Mouse (Mus musculus) lung, embryonic 16.5 days (tissue): ENCODE data around the gene Rptor. TPM values are rescaled to one million over a fixed set of nuclear protein-coding genes. Genes with fewer than 3 reads are reported as not detected.

Source experiments
- ATAC-seq: fragments of 200-750 bp; cut with Nextera tagmentation; 2 replicates; pipeline ENCODE4 v1.8.0; 2017; ENCODE audit warnings: low read depth, mild to moderate bottlenecking, moderate library complexity
- H3K27ac ChIP-seq: fragments of 300-500 bp; sonication (generic); 2 replicates; pipeline ENCODE4 v1.5.1; 2014; ENCODE audit warnings: mild to moderate bottlenecking, control low read depth, low read length
- H3K27me3 ChIP-seq: fragments of 300-500 bp; sonication (generic); 2 replicates; pipeline ENCODE4 v1.6.1; 2014; ENCODE audit warnings: low read depth, low read length, mixed read lengths; ENCODE audit not compliant: control insufficient read depth, insufficient read depth
- H3K36me3 ChIP-seq: fragments of 300-500 bp; sonication (generic); 2 replicates; pipeline ENCODE4 v1.6.1; 2014; ENCODE audit warnings: low read length; ENCODE audit not compliant: control insufficient read depth, insufficient read depth
- H3K4me1 ChIP-seq: fragments of 300-500 bp; sonication (generic); replicated peaks from 2 replicates; pipeline ENCODE4 v1.6.1; 2014; ENCODE audit warnings: low read length, mixed read lengths; ENCODE audit not compliant: control insufficient read depth, insufficient read depth
- H3K4me2 ChIP-seq: fragments of 300-500 bp; sonication (generic); 2 replicates; pipeline ENCODE4 v1.6.1; 2014; ENCODE audit warnings: low read depth, low read length, control low read depth
- H3K4me3 ChIP-seq: fragments of 300-500 bp; sonication (generic); 2 replicates; pipeline ENCODE4 v1.5.1; 2014; ENCODE audit warnings: mild to moderate bottlenecking, low read length, control low read depth
- H3K9ac ChIP-seq: fragments of 300-500 bp; sonication (generic); 2 replicates; pipeline ENCODE4 v1.6.1; 2014; ENCODE audit warnings: low read length, control low read depth
- H3K9me3 ChIP-seq: fragments of 300-500 bp; sonication (generic); 2 replicates; pipeline ENCODE4 v1.6.1; 2016; ENCODE audit warnings: low read length; ENCODE audit not compliant: control insufficient read depth
- WGBS: fragments of 180-500 bp; shearing (Covaris S2); extraction: QIAGEN DNeasy Blood & Tissue Kit; methylation state at CpG from one replicate; pipeline ENCODE4 v1.1.7; 2014; 5-methylcytosine and 5-hydroxymethylcytosine counted together
- polyA plus RNA-seq: library from polyadenylated mRNA; unstranded; fragments of >200 nt; fragmentation: Nextera tagmentation; extraction: Ambion mirVana; gene quantifications from 2 replicates; pipeline ENCODE4 v1.2.1, GENCODE M21; 2015

Rptor gene
- polyA plus RNA-seq, 1 experiment from 2014 or later: 7.1 TPM

- H3K36me3 ChIP-seq: peaks cover 5% of the 10 kb centered on the region; the same call in 1 of the 2 replicates
- 92% methylated on average over 4 of the region's 4 CpGs for WGBS
- H3K4me3 ChIP-seq: no peak overlapping the region
- H3K9me3 ChIP-seq: peaks cover 5% of the 10 kb centered on the region; the same call in 1 of the 2 replicates
- H3K4me2 ChIP-seq: no peak overlapping the region
- H3K27me3 ChIP-seq: no peaks in the 10 kb centered on the region
- H3K27ac ChIP-seq: no peak overlapping the region
- no peak overlapping the region for H3K9ac ChIP-seq
- ATAC-seq: no peak
- no peaks in the 10 kb centered on the region for H3K4me1 ChIP-seq
These were observed 168.3 kb downstream of the Rptor start for GRCm38 (mm10) chr11:119770985-119771384.

DNA sequence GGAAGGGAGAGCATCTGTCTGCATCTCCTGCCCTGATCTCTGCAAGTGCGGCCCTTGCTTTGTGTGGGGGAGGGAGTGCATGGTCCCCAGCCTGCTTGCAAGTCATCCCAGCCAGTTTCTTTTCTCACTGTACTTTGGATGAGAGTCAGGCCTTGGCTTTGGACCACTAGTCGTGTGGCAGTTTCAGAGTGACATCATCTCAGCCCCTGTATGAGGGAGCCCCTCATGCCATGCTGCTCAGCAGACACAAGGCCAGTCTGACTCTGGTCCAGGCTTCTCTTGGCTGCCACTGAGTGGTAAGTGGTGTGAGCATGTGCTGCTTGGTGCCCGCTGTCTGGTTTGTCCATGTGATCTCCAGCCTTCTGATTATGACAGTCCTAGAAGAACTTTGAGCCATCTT, 170.2 kb downstream of the Rptor start:
- WGBS: 80% methylated on average over 3 of the region's 3 CpGs

GRCm38 (mm10) chr11:119775076-119775760, 172.5 kb downstream of the Rptor start:
- ATAC-seq: no peak
- no peaks in the 10 kb centered on the region for H3K4me1 ChIP-seq
- H3K27me3 ChIP-seq: no peaks in the 10 kb centered on the region
- H3K4me3 ChIP-seq: no peak overlapping the region
- H3K9ac ChIP-seq: no peak overlapping the region
- WGBS: 83% methylated on average over 5 of the region's 5 CpGs
- peaks cover 5% of the 10 kb centered on the region; the same call in 1 of the 2 replicates for H3K36me3 ChIP-seq
- H3K27ac ChIP-seq: no peak overlapping the region
- H3K4me2 ChIP-seq: no peak overlapping the region
- H3K9me3 ChIP-seq: peaks cover 8% of the 10 kb centered on the region; the same call in 1 of the 2 replicates

More for the DNA sequence above, 170.2 kb downstream of the Rptor start:
- Histone ChIP-seq H3K4me3 (no peak overlapping the region), H3K27ac (no peak overlapping the region), H3K4me2 (no peak overlapping the region), H3K9ac (no peak overlapping the region), H3K9me3 (peaks cover 8% of the 10 kb centered on the region; the same call in 1 of the 2 replicates), H3K36me3 (peaks cover 5% of the 10 kb centered on the region; the same call in 1 of the 2 replicates), H3K27me3 (no peaks in the 10 kb centered on the region), H3K4me1 (no peaks in the 10 kb centered on the region)
- ATAC-seq: no peak

DNA sequence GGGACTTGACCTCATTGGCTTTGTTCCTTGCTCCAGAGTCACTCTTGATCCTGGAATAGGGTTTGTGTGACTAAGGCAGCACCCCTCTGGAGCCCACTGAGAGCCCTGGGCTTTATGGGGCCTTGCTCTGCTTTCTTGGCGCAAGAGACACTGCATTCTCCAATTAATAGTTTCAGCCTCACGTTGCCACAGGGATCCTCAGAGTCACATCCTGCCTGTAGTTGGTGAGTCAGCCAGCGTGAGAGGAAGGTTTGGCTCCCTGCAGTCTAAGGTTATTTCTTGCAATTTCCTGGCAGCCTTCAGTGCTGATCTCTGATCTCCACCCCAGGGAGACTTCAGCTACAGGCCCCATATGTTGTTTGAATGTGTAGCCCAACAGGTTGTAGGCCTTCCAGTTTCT, 174.5 kb downstream of the Rptor start:
- Histone ChIP-seq H3K4me3 (no peak overlapping the region), H3K36me3 (no peaks in the 10 kb centered on the region; the same call in 1 of the 2 replicates), H3K9me3 (peaks cover 8% of the 10 kb centered on the region; the same call in 1 of the 2 replicates), H3K4me2 (no peak overlapping the region), H3K27me3 (no peaks in the 10 kb centered on the region), H3K27ac (no peak overlapping the region), H3K9ac (no peak overlapping the region), H3K4me1 (no peaks in the 10 kb centered on the region)
- ATAC-seq: no peak
- WGBS: 61% methylated on average over 3 of the region's 3 CpGs

DNA sequence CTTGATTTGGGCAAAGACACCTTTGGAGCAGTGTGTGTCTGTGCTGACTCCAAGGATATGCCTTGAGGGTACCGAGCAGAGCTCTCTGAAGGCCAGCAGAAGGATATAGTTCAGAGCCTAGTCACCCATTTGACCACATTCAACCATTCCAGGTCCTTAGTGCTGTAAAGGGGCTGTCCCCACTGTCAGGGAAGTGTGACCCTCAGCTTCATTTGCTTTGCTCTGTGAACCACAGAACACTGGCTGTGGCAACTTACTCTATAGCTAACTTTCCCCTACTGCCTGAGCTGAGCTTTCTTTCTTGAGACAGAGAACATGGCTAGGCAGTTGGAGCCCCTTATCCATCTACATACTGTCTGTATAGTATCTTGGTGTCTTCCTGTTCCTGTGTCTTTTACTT, 175.2 kb downstream of the Rptor start:
- no peak overlapping the region for H3K9ac ChIP-seq
- no peak overlapping the region for H3K4me3 ChIP-seq
- H3K4me2 ChIP-seq: no peak overlapping the region
- peaks cover 8% of the 10 kb centered on the region; the same call in 1 of the 2 replicates for H3K9me3 ChIP-seq
- no peaks in the 10 kb centered on the region; the same call in 1 of the 2 replicates for H3K36me3 ChIP-seq
- H3K27me3 ChIP-seq: no peaks in the 10 kb centered on the region
- WGBS: 100% methylated on average over 1 of the region's 1 CpGs
- no peak overlapping the region for H3K27ac ChIP-seq
- ATAC-seq: no peak
- no peaks in the 10 kb centered on the region for H3K4me1 ChIP-seq

DNA sequence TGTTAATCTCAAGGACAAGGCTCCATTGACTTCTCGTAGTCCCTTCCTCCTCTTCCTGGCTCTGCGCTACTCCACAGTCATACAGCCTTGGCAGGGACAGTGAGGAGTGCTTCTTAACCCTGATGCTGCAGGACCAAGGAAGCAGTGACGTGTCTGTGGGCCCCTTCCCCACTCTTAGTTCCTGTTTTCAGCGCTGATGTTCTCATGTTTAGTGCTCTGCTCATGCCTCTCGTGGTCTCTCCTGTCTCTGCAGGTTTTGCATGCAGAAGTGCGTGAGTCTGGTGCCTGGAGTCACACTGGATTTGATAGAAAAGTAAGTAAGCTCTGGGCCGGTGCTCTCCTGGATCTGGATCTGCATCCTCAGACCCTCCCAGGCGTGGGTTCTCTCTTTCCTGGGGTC, 177.6 kb downstream of the Rptor start:
- H3K36me3 ChIP-seq: no peaks in the 10 kb centered on the region; the same call in 1 of the 2 replicates
- peaks cover 8% of the 10 kb centered on the region; the same call in 1 of the 2 replicates for H3K9me3 ChIP-seq
- H3K4me3 ChIP-seq: no peak overlapping the region
- H3K4me1 ChIP-seq: no peaks in the 10 kb centered on the region
- H3K27me3 ChIP-seq: no peaks in the 10 kb centered on the region
- no peak overlapping the region for H3K4me2 ChIP-seq
- ATAC-seq: no peak
- H3K9ac ChIP-seq: no peak overlapping the region
- WGBS: 80% methylated on average over 8 of the region's 8 CpGs
- no peak overlapping the region for H3K27ac ChIP-seq

GRCm38 (mm10) chr11:119781165-119781564, 178.5 kb downstream of the Rptor start:
- H3K27me3 ChIP-seq: no peaks in the 10 kb centered on the region
- ATAC-seq: no peak
- no peak overlapping the region for H3K4me2 ChIP-seq
- no peaks in the 10 kb centered on the region for H3K4me1 ChIP-seq
- WGBS: 93% methylated on average over 2 of the region's 2 CpGs
- H3K9ac ChIP-seq: no peak overlapping the region
- H3K36me3 ChIP-seq: no peaks in the 10 kb centered on the region; the same call in 1 of the 2 replicates
- H3K27ac ChIP-seq: no peak overlapping the region
- peaks cover 2% of the 10 kb centered on the region; the same call in 1 of the 2 replicates for H3K9me3 ChIP-seq
- no peak overlapping the region for H3K4me3 ChIP-seq

- 93% methylated on average over 4 of the region's 4 CpGs for WGBS
- no peak overlapping the region for H3K27ac ChIP-seq
- H3K4me3 ChIP-seq: no peak overlapping the region
- no peak for ATAC-seq
- H3K9ac ChIP-seq: no peak overlapping the region
- H3K4me1 ChIP-seq: no peaks in the 10 kb centered on the region
- no peaks in the 10 kb centered on the region for H3K36me3 ChIP-seq
- no peaks in the 10 kb centered on the region for H3K9me3 ChIP-seq
- no peaks in the 10 kb centered on the region for H3K27me3 ChIP-seq
- no peak overlapping the region for H3K4me2 ChIP-seq
These were observed 179.0 kb downstream of the Rptor start for GRCm38 (mm10) chr11:119781726-119782125.

GRCm38 (mm10) chr11:119783653-119784052, 180.9 kb downstream of the Rptor start:
- no peak for ATAC-seq
- H3K4me2 ChIP-seq: no peak overlapping the region
- no peaks in the 10 kb centered on the region for H3K9me3 ChIP-seq
- no peak overlapping the region for H3K27ac ChIP-seq
- H3K4me3 ChIP-seq: no peak overlapping the region
- no peaks in the 10 kb centered on the region for H3K27me3 ChIP-seq
- H3K9ac ChIP-seq: no peak overlapping the region
- no peaks in the 10 kb centered on the region for H3K4me1 ChIP-seq
- H3K36me3 ChIP-seq: no peaks in the 10 kb centered on the region
- 83% methylated on average over 4 of the region's 4 CpGs for WGBS
